In genomic region chr13:24157560-24158011, GRCm38 (mm10) we compare ENCODE assay signal across 23 mouse cellular contexts.
DNase-seq lines count a peak whose midpoint lies in the region; ATAC-seq lines count a peak whose summit lies in the region.
"Had no signal": no experiment of that assay in that cellular context is flagged by ENCODE, and none has a peak within 500 bp of the region (broad histone marks: within the 10 kb centered on the region; RNA-seq: fewer than 3 reads in every experiment).

No protein-coding gene starts in this region.

- peak; percentile 55 for DNase-seq in heart, adult 11 months
- no peak for DNase-seq in heart, adult 8-10 months (ENCODE audit: low spot score)
- no peak for DNase-seq in liver, embryonic 13.5 days
- DNase-seq in liver, embryonic 11.5 days (ENCODE audit: low spot score) = no peak
- no peak for DNase-seq in urinary bladder, postnatal 25 days (ENCODE audit: low spot score)
- DNase-seq: adrenal gland, adult 8-10 months; cerebellum, adult 8-10 months; kidney, adult 2 months; layer of hippocampus, postnatal 36 days; lung, postnatal 4 days; thymus, adult 18-20 months; thymus, postnatal 36 days had no signal

- whole genome bisulfite sequencing in liver, embryonic 13.5 days (ENCODE audit: insufficient replicate concordance) = 75% methylated on average over 10 of the region's 10 CpGs
- 81% methylated on average over 10 of the region's 10 CpGs for WGBS in liver, embryonic 11.5 days
- WGBS in forebrain, embryonic 16.5 days = 59% methylated on average over 10 of the region's 10 CpGs
- 77% methylated on average over 10 of the region's 10 CpGs for WGBS in liver, embryonic 16.5 days (ENCODE audit: insufficient replicate concordance)

- no peaks in the 10 kb centered on the region for H3K27me3 ChIP-seq in liver, embryonic 13.5 days
- no peaks in the 10 kb centered on the region for H3K27me3 ChIP-seq in liver, embryonic 11.5 days (replicated peaks; ENCODE audit: control insufficient read depth, insufficient read depth, low read length)
- no peaks in the 10 kb centered on the region for H3K27me3 ChIP-seq in forebrain, embryonic 16.5 days (replicated peaks; ENCODE audit: control insufficient read depth, insufficient read depth, low read length)
- H3K27me3 ChIP-seq in liver, embryonic 16.5 days (ENCODE audit: control insufficient read depth, insufficient read depth, low read depth, low read length) = no peaks in the 10 kb centered on the region
- H3K27me3 ChIP-seq: embryonic facial prominence, embryonic 15.5 days; hindbrain, embryonic 15.5 days; limb, embryonic 15.5 days; midbrain, embryonic 15.5 days; stomach, embryonic 15.5 days had no signal

- H3K4me2 ChIP-seq in liver, embryonic 13.5 days = no peak overlapping the region
- H3K4me2 ChIP-seq in liver, embryonic 11.5 days = no peak overlapping the region
- H3K4me2 ChIP-seq in forebrain, embryonic 16.5 days (ENCODE audit: low read length) = no peak overlapping the region
- H3K4me2 ChIP-seq in liver, embryonic 16.5 days (ENCODE audit: low read depth, low read length) = no peak overlapping the region
- H3K4me2 ChIP-seq: embryonic facial prominence, embryonic 15.5 days; heart, embryonic 11.5 days; hindbrain, embryonic 15.5 days; limb, embryonic 15.5 days; midbrain, embryonic 15.5 days; stomach, embryonic 15.5 days had no signal

- no peak overlapping the region for H3K9ac ChIP-seq in liver, embryonic 13.5 days
- H3K9ac ChIP-seq in liver, embryonic 11.5 days (ENCODE audit: low read depth, low read length) = no peak overlapping the region
- no peak overlapping the region for H3K9ac ChIP-seq in forebrain, embryonic 16.5 days (replicated peaks; ENCODE audit: low read depth, low read length)
- no peak overlapping the region; the same call in 1 of the 2 replicates for H3K9ac ChIP-seq in liver, embryonic 16.5 days (ENCODE audit: low read depth, low read length)
- H3K9ac ChIP-seq: embryonic facial prominence, embryonic 15.5 days; hindbrain, embryonic 15.5 days; limb, embryonic 15.5 days; midbrain, embryonic 15.5 days; stomach, embryonic 15.5 days had no signal

- H3K4me1 ChIP-seq in liver, embryonic 13.5 days (replicated peaks) = peaks cover 81% of the 10 kb centered on the region
- H3K4me1 ChIP-seq in liver, embryonic 11.5 days (replicated peaks; ENCODE audit: control insufficient read depth, insufficient read depth, low read length) = peaks cover 29% of the 10 kb centered on the region
- H3K4me1 ChIP-seq in forebrain, embryonic 16.5 days (replicated peaks; ENCODE audit: control insufficient read depth, insufficient read depth, low read length) = peaks cover 10% of the 10 kb centered on the region
- H3K4me1 ChIP-seq in liver, embryonic 16.5 days (ENCODE audit: control insufficient read depth, low read depth, low read length) = peaks cover 52% of the 10 kb centered on the region
- H3K4me1 ChIP-seq: stomach, embryonic 15.5 days had no signal

- ATAC-seq in liver, embryonic 13.5 days (ENCODE audit: low read depth) = no peak
- ATAC-seq in liver, embryonic 11.5 days (replicated peaks; ENCODE audit: low FRiP score) = no peak
- peak; percentile 91 for ATAC-seq in forebrain, embryonic 16.5 days
- no peak for ATAC-seq in liver, embryonic 16.5 days (ENCODE audit: low read depth)
- ATAC-seq: activated CD4-positive, CD25-positive, alpha-beta regulatory T cell, adult 4 months; midbrain, embryonic 15.5 days had no signal

- H3K36me3 ChIP-seq in liver, embryonic 13.5 days = no peaks in the 10 kb centered on the region
- H3K36me3 ChIP-seq in liver, embryonic 11.5 days (ENCODE audit: control insufficient read depth, insufficient read depth, low read length) = no peaks in the 10 kb centered on the region
- no peaks in the 10 kb centered on the region for H3K36me3 ChIP-seq in forebrain, embryonic 16.5 days (ENCODE audit: control insufficient read depth, insufficient read depth)
- no peaks in the 10 kb centered on the region for H3K36me3 ChIP-seq in liver, embryonic 16.5 days (ENCODE audit: control insufficient read depth, insufficient read depth)
- H3K36me3 ChIP-seq: embryonic facial prominence, embryonic 15.5 days; hindbrain, embryonic 15.5 days; midbrain, embryonic 15.5 days; stomach, embryonic 15.5 days had no signal

- H3K4me3 ChIP-seq in liver, embryonic 13.5 days (replicated peaks) = no peak overlapping the region
- H3K4me3 ChIP-seq in liver, embryonic 11.5 days (ENCODE audit: low read depth, low read length) = no peak overlapping the region
- H3K4me3 ChIP-seq in forebrain, embryonic 16.5 days (replicated peaks; ENCODE audit: low read length) = no peak overlapping the region
- H3K4me3 ChIP-seq in liver, embryonic 16.5 days (ENCODE audit: low read depth, low read length) = no peak overlapping the region
- H3K4me3 ChIP-seq: embryonic facial prominence, embryonic 15.5 days; hindbrain, embryonic 15.5 days; limb, embryonic 15.5 days; midbrain, embryonic 15.5 days; myocyte; stomach, embryonic 15.5 days had no signal

- peak overlapping the region; percentile 98 for H3K27ac ChIP-seq in liver, embryonic 13.5 days
- H3K27ac ChIP-seq in liver, embryonic 11.5 days (ENCODE audit: low read depth, low read length) = no peak overlapping the region
- H3K27ac ChIP-seq in forebrain, embryonic 16.5 days (ENCODE audit: low read length) = no peak overlapping the region
- H3K27ac ChIP-seq in liver, embryonic 16.5 days (ENCODE audit: low read length) = peak overlapping the region; percentile 35
- H3K27ac ChIP-seq: embryonic facial prominence, embryonic 15.5 days; hindbrain, embryonic 15.5 days; kidney, postnatal 0 days; limb, embryonic 15.5 days; midbrain, embryonic 15.5 days; stomach, embryonic 15.5 days had no signal

- no peaks in the 10 kb centered on the region for H3K9me3 ChIP-seq in liver, embryonic 13.5 days (replicated peaks)
- no peaks in the 10 kb centered on the region for H3K9me3 ChIP-seq in liver, embryonic 11.5 days (ENCODE audit: control insufficient read depth, low read length)
- no peaks in the 10 kb centered on the region for H3K9me3 ChIP-seq in forebrain, embryonic 16.5 days (ENCODE audit: control insufficient read depth, low read length)
- H3K9me3 ChIP-seq in liver, embryonic 16.5 days (replicated peaks; ENCODE audit: control insufficient read depth, low read length) = no peaks in the 10 kb centered on the region; the same call in 1 of the 2 replicates
- H3K9me3 ChIP-seq: embryonic facial prominence, embryonic 15.5 days; hindbrain, embryonic 15.5 days; limb, embryonic 15.5 days; midbrain, embryonic 15.5 days; stomach, embryonic 15.5 days had no signal

Comparison
In these comparisons a context has a peak if more than half of its experiments do, and no peak if none do; other contexts are left out.
1. H3K27ac ChIP-seq: peak in liver, embryonic 13.5 days (single experiment) and liver, embryonic 16.5 days (single experiment); none in liver, embryonic 11.5 days (single experiment) and forebrain, embryonic 16.5 days (single experiment).